Comparison of ENCODE assay signal across 8 mouse cellular contexts in the genomic region with DNA sequence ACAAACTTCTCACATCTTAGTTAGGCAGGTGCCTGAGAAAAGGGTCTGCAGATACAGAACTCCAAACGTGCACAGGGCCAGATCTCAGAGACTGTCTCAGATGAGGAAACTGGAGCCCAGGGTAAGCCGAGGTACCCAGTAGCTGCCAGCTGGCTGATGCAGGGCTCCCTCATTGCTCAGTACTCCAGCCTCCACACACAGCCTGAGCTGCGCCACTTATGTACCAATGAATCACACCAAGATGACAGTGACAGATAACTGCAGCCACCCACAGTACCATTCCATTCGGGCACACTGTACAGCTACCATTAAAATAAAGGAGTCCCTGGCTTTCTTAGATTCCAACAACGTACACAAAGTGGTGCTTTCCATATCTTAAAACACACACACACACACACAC. TPM values are rescaled to one million over a fixed set of nuclear protein-coding genes. Genes with fewer than 3 reads are reported as not detected.
DNase-seq lines count a peak whose midpoint lies in the region; ATAC-seq lines count a peak whose summit lies in the region.

No protein-coding gene starts in this region.

- DNase-seq in cerebellum, adult 9-10 months = peak; percentile 47
- DNase-seq in cerebellum, postnatal 4 days (ENCODE audit: low spot score in 2 of 2) = no peak
- DNase-seq in neural tube, embryonic 10.5 days (ENCODE audit: extremely low spot score, low spot score) = no peak
- DNase-seq in layer of hippocampus, adult 8-10 months (ENCODE audit: low spot score in 2 of 2) = peak; percentile 73 to 77
- no peak for DNase-seq in testis, postnatal 14 days (ENCODE audit: low spot score)

- WGBS in neural tube, embryonic 12.5 days = 69% methylated on average over 5 of the region's 5 CpGs
- 82% methylated on average over 5 of the region's 5 CpGs for WGBS in midbrain, embryonic 12.5 days

- no peak overlapping the region for H3K27ac ChIP-seq in neural tube, embryonic 12.5 days
- H3K27ac ChIP-seq in midbrain, embryonic 12.5 days (replicated peaks) = no peak overlapping the region

- no peaks in the 10 kb centered on the region for H3K27me3 ChIP-seq in neural tube, embryonic 12.5 days (replicated peaks)
- peaks cover 23% of the 10 kb centered on the region for H3K27me3 ChIP-seq in midbrain, embryonic 12.5 days

- no peak overlapping the region for H3K9ac ChIP-seq in neural tube, embryonic 12.5 days
- peak overlapping the region; percentile 60; the same call in 1 of the 2 replicates for H3K9ac ChIP-seq in midbrain, embryonic 12.5 days (replicated peaks)

- peaks cover 35% of the 10 kb centered on the region for H3K4me1 ChIP-seq in neural tube, embryonic 12.5 days
- H3K4me1 ChIP-seq in midbrain, embryonic 12.5 days = peaks cover 35% of the 10 kb centered on the region

- H3K36me3 ChIP-seq in neural tube, embryonic 12.5 days = no peaks in the 10 kb centered on the region
- H3K36me3 ChIP-seq in midbrain, embryonic 12.5 days = no peaks in the 10 kb centered on the region

- ATAC-seq in neural tube, embryonic 12.5 days (ENCODE audit: low FRiP score, low read depth) = no peak
- no peak for ATAC-seq in midbrain, embryonic 12.5 days (ENCODE audit: low FRiP score, low read depth)
- ATAC-seq in erythroid progenitor cell, adult 5-6 weeks (replicated peaks; ENCODE audit: low FRiP score, poor library complexity, severe bottlenecking) = no peak

- no peaks in the 10 kb centered on the region for H3K9me3 ChIP-seq in neural tube, embryonic 12.5 days
- H3K9me3 ChIP-seq in midbrain, embryonic 12.5 days = no peaks in the 10 kb centered on the region

- H3K4me3 ChIP-seq in neural tube, embryonic 12.5 days = no peak overlapping the region
- H3K4me3 ChIP-seq in midbrain, embryonic 12.5 days = no peak overlapping the region

- peak overlapping the region; percentile 85 for H3K4me2 ChIP-seq in neural tube, embryonic 12.5 days (replicated peaks)
- H3K4me2 ChIP-seq in midbrain, embryonic 12.5 days (replicated peaks) = peak overlapping the region; percentile 77

RNA-seq across cellular contexts. Expression of a gene that starts 1.4 kb away (rescaled TPM):
- polyA plus RNA-seq in neural tube, embryonic 12.5 days (2016; fragmentation: Nextera tagmentation; extraction: Ambion mirVana) = 2.8 and 3.6 TPM in 2 replicates
- 10 to 100 TPM; 20.4 to 37.6 (median 30.4) TPM for total RNA-seq in layer of hippocampus, adult 8-10 months (2022)
- polyA plus RNA-seq in midbrain, embryonic 12.5 days (2016; fragmentation: Nextera tagmentation; extraction: Ambion mirVana) = 3.2 TPM in 2 replicates
- total RNA-seq in erythroid progenitor cell, adult 5-6 weeks (2015; ENCODE audit: low replicate concordance) = 0.72 and 1.3 TPM in 2 replicates
- 0.45 and 0.90 TPM in 2 replicates for total RNA-seq in erythroid progenitor cell, adult 5-6 weeks (2017; ENCODE audit: low replicate concordance)

RNA-seq across cellular contexts. Expression of a gene that starts 36.7 kb away (rescaled TPM):
- polyA plus RNA-seq in neural tube, embryonic 12.5 days (2016; fragmentation: Nextera tagmentation; extraction: Ambion mirVana) = 11.5 and 13.9 TPM in 2 replicates
- 10 to 100 TPM; 13.3 to 14.6 (median 13.8) TPM for total RNA-seq in layer of hippocampus, adult 8-10 months (2022)
- polyA plus RNA-seq in midbrain, embryonic 12.5 days (2016; fragmentation: Nextera tagmentation; extraction: Ambion mirVana) = 12.1 and 12.6 TPM in 2 replicates
- 0.84 and 3.6 TPM in 2 replicates for total RNA-seq in erythroid progenitor cell, adult 5-6 weeks (2015; ENCODE audit: low replicate concordance)
- 2.0 and 6.9 TPM in 2 replicates for total RNA-seq in erythroid progenitor cell, adult 5-6 weeks (2017; ENCODE audit: low replicate concordance)

RNA-seq across cellular contexts. Expression of a gene that starts 43.9 kb away (rescaled TPM):
- 360 and 364 TPM in 2 replicates for polyA plus RNA-seq in neural tube, embryonic 12.5 days (2016; fragmentation: Nextera tagmentation; extraction: Ambion mirVana)
- 10 to 100 TPM; 15.0 to 20.8 (median 16.2) TPM for total RNA-seq in layer of hippocampus, adult 8-10 months (2022)
- polyA plus RNA-seq in midbrain, embryonic 12.5 days (2016; fragmentation: Nextera tagmentation; extraction: Ambion mirVana) = 432 and 455 TPM in 2 replicates
- total RNA-seq in erythroid progenitor cell, adult 5-6 weeks (2015; ENCODE audit: low replicate concordance) = 1.7 and 11.2 TPM in 2 replicates
- total RNA-seq in erythroid progenitor cell, adult 5-6 weeks (2017; ENCODE audit: low replicate concordance) = 3.5 and 4.6 TPM in 2 replicates

RNA-seq across cellular contexts. Expression of a gene that starts 59.1 kb away (rescaled TPM):
- 148 and 153 TPM in 2 replicates for polyA plus RNA-seq in neural tube, embryonic 12.5 days (2016; fragmentation: Nextera tagmentation; extraction: Ambion mirVana)
- total RNA-seq in layer of hippocampus, adult 8-10 months (2022) = 10 to 100 TPM; 58.7 to 73.1 (median 64.3) TPM
- polyA plus RNA-seq in midbrain, embryonic 12.5 days (2016; fragmentation: Nextera tagmentation; extraction: Ambion mirVana) = 153 and 155 TPM in 2 replicates
- total RNA-seq in erythroid progenitor cell, adult 5-6 weeks (2015; ENCODE audit: low replicate concordance) = 82.2 and 110 TPM in 2 replicates
- total RNA-seq in erythroid progenitor cell, adult 5-6 weeks (2017; ENCODE audit: low replicate concordance) = 101 and 110 TPM in 2 replicates

Comparison
In these comparisons a context has a peak if more than half of its experiments do, and no peak if none do; other contexts are left out.
1. DNase-seq: peak in cerebellum, adult 9-10 months (single experiment) and layer of hippocampus, adult 8-10 months (2 of 2); none in cerebellum, postnatal 4 days (0 of 2), neural tube, embryonic 10.5 days (single experiment) and testis, postnatal 14 days (single experiment).
2. RNA of a gene that starts 1.4 kb away (total RNA-seq): 20.4 to 37.6 TPM in layer of hippocampus, adult 8-10 months; 0.45 to 1.3 TPM in erythroid progenitor cell, adult 5-6 weeks; every median in the first group is over 4 times any median in the second.